Mouse (Mus musculus): ENCODE measurements around the gene Aldh2. TPM values are rescaled to one million over a fixed set of nuclear protein-coding genes. Genes with fewer than 3 reads are reported as not detected.

Gene Aldh2
- total and polyA plus RNA-seq, 3 experiments: 198 to 471 (median 267) TPM

Other genes with a start within 250 kb of the Aldh2 start
- 12.9 and 15.4 TPM in 2 replicates for gene Trafd1, start 208.2 kb downstream of the Aldh2 start, total RNA-seq (2012; rRNA removed)
- gene Trafd1, start 208.2 kb downstream of the Aldh2 start, polyA plus RNA-seq (2012; ENCODE audit: insufficient read depth in 1 of 2, insufficient read length in 2 of 2, low read depth in 1 of 2, low replicate concordance in 2 of 2, missing spikeins in 1 of 2): 10 to 100 TPM in 1 of 2 experiments, not detected in 1; 21.4 TPM
- gene Naa25, start 195.9 kb downstream of the Aldh2 start, total RNA-seq (2012; rRNA removed): 53.0 and 56.4 TPM in 2 replicates
- 10 to 100 TPM in 1 of 2 experiments, not detected in 1; 59.6 TPM for gene Naa25, start 195.9 kb downstream of the Aldh2 start, polyA plus RNA-seq (2012; ENCODE audit: insufficient read depth in 1 of 2, insufficient read length in 2 of 2, low read depth in 1 of 2, low replicate concordance in 2 of 2, missing spikeins in 1 of 2)
- gene Tmem116, start 141.9 kb downstream of the Aldh2 start, total RNA-seq (2012; rRNA removed): 1.6 and 1.7 TPM in 2 replicates
- 1 to 10 TPM in 1 of 2 experiments, not detected in 1; 2.6 TPM for gene Tmem116, start 141.9 kb downstream of the Aldh2 start, polyA plus RNA-seq (2012; ENCODE audit: insufficient read depth in 1 of 2, insufficient read length in 2 of 2, low read depth in 1 of 2, low replicate concordance in 2 of 2, missing spikeins in 1 of 2)
- gene Erp29, start 141.3 kb downstream of the Aldh2 start, total RNA-seq (2012; rRNA removed): 159 and 167 TPM in 2 replicates
- 100 to 1,000 TPM in 1 of 2 experiments, not detected in 1; 244 TPM for gene Erp29, start 141.3 kb downstream of the Aldh2 start, polyA plus RNA-seq (2012; ENCODE audit: insufficient read depth in 1 of 2, insufficient read length in 2 of 2, low read depth in 1 of 2, low replicate concordance in 2 of 2, missing spikeins in 1 of 2)
- gene Adam1b, start 90.4 kb downstream of the Aldh2 start, total RNA-seq (2012; rRNA removed): not detected in 2 replicates
- under 1 TPM in 1 of 2 experiments, not detected in 1; 0.06 TPM for gene Adam1b, start 90.4 kb downstream of the Aldh2 start, polyA plus RNA-seq (2012; ENCODE audit: insufficient read depth in 1 of 2, insufficient read length in 2 of 2, low read depth in 1 of 2, low replicate concordance in 2 of 2, missing spikeins in 1 of 2)
- 0.92 and 1.9 TPM in 2 replicates for gene Adam1a, start 48.3 kb downstream of the Aldh2 start, total RNA-seq (2012; rRNA removed)
- 1 to 10 TPM in 1 of 2 experiments, not detected in 1; 1.0 TPM for gene Adam1a, start 48.3 kb downstream of the Aldh2 start, polyA plus RNA-seq (2012; ENCODE audit: insufficient read depth in 1 of 2, insufficient read length in 2 of 2, low read depth in 1 of 2, low replicate concordance in 2 of 2, missing spikeins in 1 of 2)
- gene Gm42878, start 48.3 kb downstream of the Aldh2 start, total RNA-seq (2012; rRNA removed): 0.20 TPM in 1 of 2 replicates, not detected in the other
- gene Gm42878, start 48.3 kb downstream of the Aldh2 start, polyA plus RNA-seq (2012; ENCODE audit: insufficient read depth in 1 of 2, insufficient read length in 2 of 2, low read depth in 1 of 2, low replicate concordance in 2 of 2, missing spikeins in 1 of 2): not detected
- gene Mapkapk5, start 47.9 kb downstream of the Aldh2 start, total RNA-seq (2012; rRNA removed): 49.6 and 66.3 TPM in 2 replicates
- gene Mapkapk5, start 47.9 kb downstream of the Aldh2 start, polyA plus RNA-seq (2012; ENCODE audit: insufficient read depth in 1 of 2, insufficient read length in 2 of 2, low read depth in 1 of 2, low replicate concordance in 2 of 2, missing spikeins in 1 of 2): 10 to 100 TPM in 1 of 2 experiments, not detected in 1; 74.8 TPM
- gene Acad12, start 25.1 kb upstream of the Aldh2 start, total RNA-seq (2012; rRNA removed): 2.6 and 2.8 TPM in 2 replicates
- 1 to 10 TPM in 1 of 2 experiments, not detected in 1; 6.4 TPM for gene Acad12, start 25.1 kb upstream of the Aldh2 start, polyA plus RNA-seq (2012; ENCODE audit: insufficient read depth in 1 of 2, insufficient read length in 2 of 2, low read depth in 1 of 2, low replicate concordance in 2 of 2, missing spikeins in 1 of 2)
- gene Acad10, start 66.7 kb upstream of the Aldh2 start, total RNA-seq (2012; rRNA removed): 4.3 and 4.4 TPM in 2 replicates
- 1 to 10 TPM in 1 of 2 experiments, not detected in 1; 5.9 TPM for gene Acad10, start 66.7 kb upstream of the Aldh2 start, polyA plus RNA-seq (2012; ENCODE audit: insufficient read depth in 1 of 2, insufficient read length in 2 of 2, low read depth in 1 of 2, low replicate concordance in 2 of 2, missing spikeins in 1 of 2)
- gene Brap, start 66.7 kb upstream of the Aldh2 start, total RNA-seq (2012; rRNA removed): 37.2 and 42.4 TPM in 2 replicates
- gene Brap, start 66.7 kb upstream of the Aldh2 start, polyA plus RNA-seq (2012; ENCODE audit: insufficient read depth in 1 of 2, insufficient read length in 2 of 2, low read depth in 1 of 2, low replicate concordance in 2 of 2, missing spikeins in 1 of 2): 100 to 1,000 TPM in 1 of 2 experiments, 10 to 100 TPM in 1; 40.3 to 176 TPM
- gene Atxn2, start 117.5 kb upstream of the Aldh2 start, total RNA-seq (2012; rRNA removed): 16.3 and 18.5 TPM in 2 replicates
- 100 to 1,000 TPM in 1 of 2 experiments, 10 to 100 TPM in 1; 85.4 to 476 TPM for gene Atxn2, start 117.5 kb upstream of the Aldh2 start, polyA plus RNA-seq (2012; ENCODE audit: insufficient read depth in 1 of 2, insufficient read length in 2 of 2, low read depth in 1 of 2, low replicate concordance in 2 of 2, missing spikeins in 1 of 2)
- gene Sh2b3, start 243.8 kb upstream of the Aldh2 start, total RNA-seq (2012; rRNA removed): 14.0 and 18.1 TPM in 2 replicates
- gene Sh2b3, start 243.8 kb upstream of the Aldh2 start, polyA plus RNA-seq (2012; ENCODE audit: insufficient read depth in 1 of 2, insufficient read length in 2 of 2, low read depth in 1 of 2, low replicate concordance in 2 of 2, missing spikeins in 1 of 2): 10 to 100 TPM in 1 of 2 experiments, not detected in 1; 43.2 TPM

All from MEL (cell line).